Mouse (Mus musculus): ENCODE measurements around the gene Cyp2d26.

DNA sequence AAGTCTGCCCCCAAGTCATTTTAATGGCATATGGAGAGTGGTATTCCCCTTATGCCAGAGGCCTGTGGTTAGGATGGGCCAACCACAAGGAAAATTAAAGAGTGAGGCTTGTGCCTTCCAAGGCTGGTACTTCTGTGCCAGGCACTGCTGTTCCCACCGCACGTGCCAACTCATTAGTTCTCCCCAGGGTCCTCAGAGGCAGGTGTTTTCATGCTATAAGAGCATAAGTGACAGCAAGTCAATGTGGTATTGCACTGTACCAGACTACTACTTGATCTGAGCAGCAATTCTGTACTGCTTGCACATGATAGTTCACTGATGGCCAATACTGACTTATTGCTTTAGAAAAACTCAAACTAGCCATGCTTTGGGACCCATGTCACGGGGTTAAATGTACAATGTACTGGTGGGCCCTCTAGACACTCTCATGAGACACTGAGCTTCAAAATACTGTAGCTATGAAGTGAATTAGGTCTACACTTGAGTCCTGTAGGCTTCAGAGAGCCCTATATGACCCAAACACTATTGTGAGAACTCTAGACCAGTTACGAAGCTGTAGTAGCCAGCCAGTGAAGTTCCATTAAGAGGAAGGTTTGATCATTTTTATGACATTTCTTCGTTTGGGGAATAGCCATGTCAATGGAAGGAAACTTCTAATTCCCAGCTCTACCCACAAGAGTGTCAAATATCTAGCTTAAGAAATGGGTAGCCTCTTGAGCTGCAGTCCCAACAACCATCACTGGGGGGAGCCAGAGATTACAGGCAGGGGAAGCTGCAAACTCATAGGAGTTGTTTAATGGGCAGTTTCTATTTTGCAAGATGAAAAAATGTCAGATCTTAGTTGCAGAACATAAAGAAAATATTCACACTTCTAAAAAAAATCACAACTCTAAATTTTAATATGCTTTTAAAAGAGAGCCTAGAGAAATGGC lies 10.9 kb upstream of the Cyp2d26 start:
- no peak for TF ChIP-seq EP300 (IDR thresholded peaks at IDR 0.05; ENCODE audit: low read depth)
- peak; percentile 92 for TF ChIP-seq CTCF (IDR thresholded peaks at IDR 0.05; ENCODE audit: low read depth)

All from heart, postnatal 0 days (tissue).